Mouse (Mus musculus) mesoderm, embryonic 11.5 days (tissue): ENCODE measurements around the gene Taf15.
"Not testable (repeated sequence)": the region's sequence is repeated elsewhere in the genome, so short reads cannot be mapped to it uniquely, and the experiment has no call there.

Experiments
- DNase-seq: peaks from one replicate; pipeline ENCODE4 v3.0.0-alpha.2; 2012; ENCODE audit warnings: low read depth, low spot score

Gene Taf15

DNA sequence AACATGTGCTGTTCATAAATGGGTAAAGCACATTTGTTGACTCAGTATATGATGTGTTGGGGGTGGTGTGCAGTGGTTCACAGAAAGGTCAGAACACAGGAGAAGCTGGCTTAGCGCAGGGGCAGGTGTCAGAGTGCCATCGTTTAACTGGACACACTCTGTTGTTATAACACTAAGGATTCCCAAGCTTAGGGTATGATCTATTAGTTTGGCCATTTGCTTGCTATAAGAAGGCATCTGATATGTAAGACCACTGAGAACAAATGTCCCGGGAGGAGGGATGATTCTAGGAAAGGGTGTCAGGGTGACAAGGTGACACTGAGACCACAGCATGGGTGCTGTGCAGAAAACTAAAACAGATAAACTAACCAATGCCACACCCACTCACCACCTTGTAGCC lies 63.9 kb downstream of the Taf15 start:
- no peak for DNase-seq

DNA sequence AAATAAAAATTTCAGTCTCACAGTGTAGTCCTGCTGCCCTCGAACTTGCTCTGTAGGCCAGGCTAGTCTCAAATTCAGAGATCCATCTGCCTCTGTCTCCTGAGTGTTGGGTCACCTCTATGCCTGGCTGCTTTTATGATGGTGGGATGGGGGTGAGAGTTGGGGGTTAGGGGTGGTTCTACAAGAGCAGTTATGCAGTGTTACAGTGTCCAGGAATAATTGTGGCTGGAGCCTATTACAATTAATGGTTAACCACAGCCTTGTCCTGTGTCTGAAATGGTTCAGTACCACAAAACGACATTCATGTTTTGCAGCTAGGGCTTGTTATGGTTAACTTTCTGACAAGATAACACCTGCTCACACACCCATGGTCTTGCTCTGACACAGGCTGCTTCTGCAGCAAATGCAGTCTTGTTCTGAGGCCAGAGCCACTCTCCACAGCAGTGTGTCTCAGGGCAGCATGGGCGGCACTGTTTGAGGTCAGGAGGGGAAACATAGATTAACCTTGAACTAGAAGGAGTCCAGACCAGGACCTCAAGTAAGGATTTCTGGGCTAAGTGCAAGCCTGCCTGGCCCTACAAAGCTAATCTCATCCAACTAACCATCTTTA lies 65.9 kb downstream of the Taf15 start:
- no peak for DNase-seq

DNA sequence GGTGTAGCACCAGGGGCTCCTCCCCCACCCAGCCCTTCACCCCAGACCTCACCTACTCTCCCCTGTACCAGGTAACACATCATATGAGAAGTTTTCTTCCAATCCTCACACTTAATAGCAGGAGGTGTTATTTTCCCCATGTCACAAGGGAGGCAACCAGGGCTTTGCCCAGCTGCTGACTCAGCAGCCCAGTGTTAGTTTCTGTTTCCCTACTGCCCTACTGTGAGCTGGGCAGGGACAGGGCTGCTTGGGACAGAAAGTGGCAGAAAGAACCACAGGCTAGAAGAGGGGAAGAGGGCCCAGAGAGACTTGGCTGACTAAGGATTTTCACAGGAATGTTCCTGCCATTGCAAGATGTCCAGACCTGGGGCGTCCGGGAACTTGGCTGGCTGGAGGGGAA lies 68.0 kb downstream of the Taf15 start:
- no peak for DNase-seq

DNA sequence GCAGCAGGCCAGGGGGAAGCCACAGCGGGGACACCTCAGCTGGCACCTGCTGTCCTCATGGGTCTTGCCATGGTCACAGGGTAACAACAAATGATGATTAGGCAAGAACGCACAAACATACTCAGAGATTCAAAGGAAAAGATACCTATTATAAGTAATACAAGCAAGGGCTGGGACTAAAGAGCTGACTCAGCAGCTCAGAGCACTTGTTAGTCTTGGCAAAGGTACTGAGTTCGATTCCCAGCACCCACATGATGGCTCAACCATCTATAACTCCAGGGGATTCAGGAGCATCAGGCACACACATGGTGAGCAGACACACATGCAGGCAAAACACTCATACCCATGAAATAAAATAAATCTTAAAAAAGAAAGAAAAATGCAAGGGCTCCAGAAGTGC lies 68.5 kb downstream of the Taf15 start:
- no peak for DNase-seq

DNA sequence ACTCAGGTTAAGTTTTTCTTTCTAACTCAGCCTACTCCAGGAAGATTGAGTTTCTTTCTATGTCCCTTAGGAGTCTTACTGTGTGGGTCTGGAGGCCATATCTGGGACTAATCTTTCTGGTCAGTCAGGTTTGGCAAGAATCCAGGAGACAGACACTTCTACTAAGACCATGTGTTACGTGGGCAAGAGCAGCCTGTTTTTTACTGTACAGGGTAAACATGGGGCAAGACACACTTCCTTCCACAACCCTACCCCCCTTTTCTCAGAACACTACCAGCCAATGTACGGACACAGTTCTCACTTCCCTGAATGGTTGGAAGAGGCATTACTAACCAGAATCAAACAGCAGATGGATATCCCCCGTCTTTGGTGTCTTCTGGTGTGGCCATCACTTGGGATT lies 71.3 kb downstream of the Taf15 start:
- no peak for DNase-seq

DNA sequence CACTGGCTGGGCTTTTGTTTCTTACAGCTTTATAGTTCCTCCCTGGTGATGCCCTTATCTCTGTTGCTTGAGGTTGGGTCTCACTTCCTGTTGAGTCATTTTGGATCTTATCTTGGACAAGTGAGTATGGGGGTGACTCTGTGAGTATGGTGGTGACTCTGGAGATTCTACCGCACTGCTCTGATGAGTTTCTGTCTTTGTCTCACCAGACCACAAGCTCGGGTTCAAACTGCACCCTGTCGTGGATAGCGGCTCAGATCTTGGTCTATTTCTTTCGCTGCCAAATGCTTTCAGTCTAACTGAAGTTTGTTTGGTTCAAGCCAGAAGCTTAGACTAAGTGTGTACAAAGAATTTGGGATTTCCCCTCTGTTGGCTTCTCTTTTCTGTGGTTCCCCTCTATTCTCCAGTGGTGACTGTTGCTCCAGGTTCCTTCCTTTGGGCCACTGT lies 77.3 kb downstream of the Taf15 start:
- DNase-seq: no peak

DNA sequence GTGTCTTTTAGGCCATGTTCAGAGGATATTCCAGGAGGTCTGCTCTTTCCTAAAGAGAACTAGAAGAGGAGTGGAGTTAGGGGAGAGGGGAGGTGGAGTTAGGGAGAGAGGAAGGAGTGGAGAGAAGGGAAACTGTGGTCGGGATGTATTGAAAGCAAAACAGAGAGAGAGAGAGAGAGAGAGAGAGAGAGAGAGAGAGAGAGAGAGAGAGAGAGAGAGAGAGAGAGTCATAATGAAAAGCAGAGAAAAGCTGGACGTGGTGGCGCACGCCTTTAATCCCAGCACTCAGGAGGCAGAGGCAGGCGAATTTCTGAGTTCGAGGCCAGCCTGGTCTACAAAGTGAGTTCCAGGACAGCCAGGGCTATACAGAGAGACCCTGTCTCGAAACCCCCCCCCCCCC lies 78.2 kb downstream of the Taf15 start:
- not testable (repeated sequence) for DNase-seq

DNA sequence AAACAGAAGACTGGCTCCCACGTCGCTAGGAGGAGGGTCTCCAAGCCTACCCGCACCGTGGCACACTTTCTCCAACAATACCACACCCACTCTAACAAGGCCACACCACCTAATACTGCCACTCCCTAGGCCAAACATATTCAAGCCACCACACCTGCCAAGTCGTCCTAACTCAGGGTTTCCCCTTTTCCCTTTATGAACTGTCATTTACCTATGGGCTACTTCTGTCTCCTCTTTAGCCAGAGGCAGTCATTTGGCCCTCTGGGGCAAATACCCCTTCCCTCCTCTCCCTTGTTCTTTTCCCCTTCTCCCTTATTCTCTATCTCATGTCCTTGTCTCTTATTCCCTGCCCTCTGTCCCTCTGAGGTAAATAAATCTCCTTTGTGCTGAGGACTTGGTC lies 78.8 kb downstream of the Taf15 start:
- DNase-seq: no peak
